Mouse (Mus musculus) brain, embryonic 14.5 days (tissue): ENCODE measurements around the gene Cdkl3. TPM values are rescaled to one million over a fixed set of nuclear protein-coding genes. Genes with fewer than 3 reads are reported as not detected.
"Not testable (repeated sequence)": the region's sequence is repeated elsewhere in the genome, so short reads cannot be mapped to it uniquely, and the experiment has no call there.

Experiments used
- DNase-seq: peaks from one replicate; pipeline ENCODE4 v3.0.0-alpha.2; 2011; ENCODE audit warnings: low read depth
- CTCF ChIP-seq: fragments of 200-500 bp; IDR thresholded peaks from 2 replicates; pipeline ENCODE4 v1.5.1; 2012; ENCODE audit warnings: inconsistent platforms, mild to moderate bottlenecking, moderate library complexity, borderline replicate concordance; ENCODE audit not compliant: insufficient read depth, insufficient read length; ENCODE audit errors: extremely low read depth
- POLR2A ChIP-seq: fragments of 200-500 bp; IDR thresholded peaks from 2 replicates; pipeline ENCODE4 v1.6.1; 2012; ENCODE audit warnings: mild to moderate bottlenecking, inconsistent platforms, borderline replicate concordance; ENCODE audit not compliant: poor library complexity, insufficient read depth, insufficient read length, severe bottlenecking; ENCODE audit errors: extremely low read depth
- polyA plus RNA-seq: library from polyadenylated mRNA; depleted of rRNA; stranded (reverse); fragments of >200 nt; gene quantifications from 2 replicates; pipeline ENCODE4 v1.2.3, GENCODE M21; 2012; rRNA removed

Gene Cdkl3
- polyA plus RNA-seq, 1 experiment = 17.1 TPM

DNA sequence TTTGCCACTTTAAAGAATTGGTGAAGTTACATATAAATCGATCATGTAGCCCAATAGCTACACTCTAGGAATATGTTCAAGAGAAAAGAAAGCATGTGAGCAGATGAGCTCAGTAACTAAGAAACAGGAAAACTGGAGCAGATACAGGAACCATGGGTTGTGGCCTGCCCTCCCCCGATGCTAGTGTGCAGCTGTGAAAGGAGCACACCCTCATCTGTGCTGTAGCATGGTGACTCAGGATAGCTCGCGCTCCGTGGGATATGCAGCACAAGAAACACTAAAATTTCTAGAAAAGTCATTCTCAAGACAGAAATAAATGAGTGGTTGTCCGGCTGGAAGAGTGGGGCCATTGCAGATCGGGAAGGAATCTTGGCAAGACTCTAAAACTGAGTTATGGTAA is 113.1 kb downstream of the Cdkl3 start:
- TF ChIP-seq CTCF = no peak
- no peak for TF ChIP-seq POLR2A
- no peak for DNase-seq

GRCm38 (mm10) chr11:52120415-52120814 is 116.4 kb downstream of the Cdkl3 start:
- DNase-seq = not testable (repeated sequence)

- DNase-seq = no peak
- TF ChIP-seq CTCF = no peak
- no peak for TF ChIP-seq POLR2A
Measured at GRCm38 (mm10) chr11:52122045-52122444, 118.0 kb downstream of the Cdkl3 start.

GRCm38 (mm10) chr11:52124468-52124867 is 120.4 kb downstream of the Cdkl3 start:
- DNase-seq = no peak

GRCm38 (mm10) chr11:52127169-52127568 is 123.1 kb downstream of the Cdkl3 start:
- DNase-seq = no peak
- TF ChIP-seq CTCF (no peak), POLR2A (no peak)

More at GRCm38 (mm10) chr11:52124468-52124867, 120.4 kb downstream of the Cdkl3 start:
- TF ChIP-seq CTCF (no peak), POLR2A (no peak)

- no peak for TF ChIP-seq CTCF
- no peak for DNase-seq
Measured at GRCm38 (mm10) chr11:52127760-52128159, 123.7 kb downstream of the Cdkl3 start.

DNA sequence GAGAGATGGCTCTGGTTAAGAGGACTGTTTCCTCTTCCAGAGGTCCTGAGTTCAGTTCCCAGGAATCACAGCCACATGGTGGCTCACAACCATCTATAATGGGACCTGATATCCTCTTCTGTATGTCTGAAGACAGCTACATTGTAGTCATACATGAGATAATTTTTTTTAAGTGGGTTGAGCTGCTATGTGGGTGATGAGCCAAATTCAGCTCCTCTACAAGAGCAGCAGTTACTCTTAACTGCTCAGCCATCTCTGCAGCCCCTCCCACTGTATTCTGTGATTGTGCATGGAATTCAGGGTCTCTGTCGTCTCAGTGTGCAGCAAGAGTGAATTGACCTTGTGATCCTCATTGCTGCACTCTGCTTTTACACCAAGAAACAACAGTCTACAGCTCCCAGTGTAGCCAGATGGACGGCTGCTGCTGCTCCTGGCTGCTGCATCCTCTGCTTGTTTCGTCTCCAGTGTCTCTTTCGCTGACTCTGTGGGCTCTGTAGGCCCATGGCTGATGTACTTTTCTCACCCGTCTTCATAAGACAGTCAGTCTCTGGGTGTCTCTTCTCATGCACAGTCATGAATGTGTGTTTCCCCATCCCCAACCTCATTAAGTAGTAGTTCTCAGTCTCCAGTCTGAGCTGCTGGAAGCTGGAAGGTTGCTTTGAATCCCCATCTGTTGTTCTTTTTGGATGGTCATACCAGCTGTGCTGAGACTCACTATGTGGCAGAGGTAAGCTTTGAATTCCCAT is 124.5 kb downstream of the Cdkl3 start:
- peak; percentile 33 for DNase-seq
- TF ChIP-seq CTCF (no peak), POLR2A (no peak)

GRCm38 (mm10) chr11:52129171-52129570 is 125.2 kb downstream of the Cdkl3 start:
- TF ChIP-seq POLR2A = no peak
- no peak for TF ChIP-seq CTCF
- DNase-seq = no peak

GRCm38 (mm10) chr11:52129621-52130450 is 125.8 kb downstream of the Cdkl3 start:
- peak; percentile 33 for DNase-seq
- no peak for TF ChIP-seq CTCF
- TF ChIP-seq POLR2A = no peak

GRCm38 (mm10) chr11:52130451-52131068 is 126.5 kb downstream of the Cdkl3 start:
- TF ChIP-seq POLR2A = no peak
- TF ChIP-seq CTCF = no peak; the same call in 1 of the 2 replicates
- DNase-seq = no peak

Other genes with a start within 250 kb of the Cdkl3 start
- gene Sec24a, start 240.6 kb upstream of the Cdkl3 start, polyA plus RNA-seq = 8.3 and 13.9 TPM in 2 replicates
- 91.1 and 97.9 TPM in 2 replicates for gene Sar1b, start 240.5 kb upstream of the Cdkl3 start, polyA plus RNA-seq
- 0.93 and 1.1 TPM in 2 replicates for gene Jade2, start 146.6 kb upstream of the Cdkl3 start, polyA plus RNA-seq
- 49.4 and 56.4 TPM in 2 replicates for gene Cdkn2aipnl, start 36.6 kb upstream of the Cdkl3 start, polyA plus RNA-seq
- gene Ube2b, start 3.5 kb upstream of the Cdkl3 start, polyA plus RNA-seq = 195 and 261 TPM in 2 replicates
- 107 and 115 TPM in 2 replicates for gene Ppp2ca, start 94.5 kb downstream of the Cdkl3 start, polyA plus RNA-seq
- gene Olfr1373, start 141.3 kb downstream of the Cdkl3 start, polyA plus RNA-seq = not detected in 2 replicates
- gene Olfr1371, start 209.8 kb downstream of the Cdkl3 start, polyA plus RNA-seq = not detected in 2 replicates
- gene Skp1a, start 227.8 kb downstream of the Cdkl3 start, polyA plus RNA-seq = 231 and 285 TPM in 2 replicates